Mouse (Mus musculus): ENCODE data around the gene Wdr64. TPM values are rescaled to one million over a fixed set of nuclear protein-coding genes. Genes with fewer than 3 reads are reported as not detected.

Gene Wdr64
- polyA plus RNA-seq (2012; rRNA removed), result 0.05 and 0.06 TPM in 2 replicates

GRCm38 (mm10) chr1:175698293-175698692 is at the start of gene Wdr64:
TSS of gene Wdr64 (plus strand) at chr1:175698593.

GRCm38 (mm10) chr1:175692246-175692996 is 6.0 kb upstream of the Wdr64 start, which contains the start of the genes Opn3 and Chml:
TSS of gene Opn3 (minus strand) at chr1:175692776.
TSS of gene Chml (minus strand) at chr1:175692901.

Other genes with a start within 250 kb of the Wdr64 start
- gene Rgs7, start 206.1 kb upstream of the Wdr64 start, polyA plus RNA-seq (2012; rRNA removed), result 3.1 and 4.8 TPM in 2 replicates
- gene Kmo, start 78.2 kb upstream of the Wdr64 start, polyA plus RNA-seq (2012; rRNA removed), result 0.14 and 0.26 TPM in 2 replicates
- gene Fh1, start 73.0 kb upstream of the Wdr64 start, polyA plus RNA-seq (2012; rRNA removed), result 53.4 and 111 TPM in 2 replicates
- 5.1 and 5.9 TPM in 2 replicates for gene Opn3, start 5.8 kb upstream of the Wdr64 start, polyA plus RNA-seq (2012; rRNA removed)
- 6.3 and 8.3 TPM in 2 replicates for gene Chml, start 5.7 kb upstream of the Wdr64 start, polyA plus RNA-seq (2012; rRNA removed)
- 35.2 and 45.2 TPM in 2 replicates for gene Exo1, start 182.0 kb downstream of the Wdr64 start, polyA plus RNA-seq (2012; rRNA removed)
- 0.14 and 0.15 TPM in 2 replicates for gene Gm38100, start 221.7 kb downstream of the Wdr64 start, polyA plus RNA-seq (2012; rRNA removed)